Mouse (Mus musculus) embryonic facial prominence, embryonic 15.5 days (tissue): ENCODE results near the gene Slc1a3. TPM values are rescaled to one million over a fixed set of nuclear protein-coding genes. Genes with fewer than 3 reads are reported as not detected.

Experiments
- ATAC-seq: fragments of 200-750 bp; cut with Nextera tagmentation; 2 replicates; pipeline ENCODE4 v1.8.0; 2017; ENCODE audit warnings: low read depth, moderate TSS enrichment; ENCODE audit not compliant: insufficient number of reproducible peaks, low FRiP score, low TSS enrichment
- H3K27ac ChIP-seq: fragments of 300-500 bp; sonication (generic); replicated peaks from 2 replicates; pipeline ENCODE4 v1.5.1; 2015; ENCODE audit warnings: mild to moderate bottlenecking, inconsistent platforms
- H3K27me3 ChIP-seq: fragments of 300-500 bp; sonication (generic); 2 replicates; pipeline ENCODE4 v1.6.1; 2015; ENCODE audit warnings: inconsistent platforms
- H3K36me3 ChIP-seq: fragments of 300-500 bp; sonication (generic); 2 replicates; pipeline ENCODE4 v1.6.1; 2015; ENCODE audit warnings: mild to moderate bottlenecking, inconsistent platforms
- H3K4me1 ChIP-seq: fragments of 300-500 bp; sonication (generic); 2 replicates; pipeline ENCODE4 v1.6.1; 2015; ENCODE audit warnings: inconsistent platforms
- H3K4me2 ChIP-seq: fragments of 300-500 bp; sonication (generic); replicated peaks from 2 replicates; pipeline ENCODE4 v1.6.1; 2015; ENCODE audit warnings: mild to moderate bottlenecking, inconsistent platforms
- H3K4me3 ChIP-seq: fragments of 300-500 bp; sonication (generic); replicated peaks from 2 replicates; pipeline ENCODE4 v1.5.1; 2015; ENCODE audit warnings: mild to moderate bottlenecking, inconsistent platforms
- H3K9ac ChIP-seq: fragments of 300-500 bp; sonication (generic); 2 replicates; pipeline ENCODE4 v1.6.1; 2015; ENCODE audit warnings: inconsistent platforms
- H3K9me3 ChIP-seq: fragments of 300-500 bp; sonication (generic); replicated peaks from 2 replicates; pipeline ENCODE4 v1.6.1; 2016; ENCODE audit warnings: inconsistent platforms
- WGBS: fragments of 180-500 bp; shearing (Covaris S2); methylation state at CpG from one replicate; pipeline ENCODE4 v1.1.7; 2015; 5-methylcytosine and 5-hydroxymethylcytosine counted together
- polyA plus RNA-seq: library from polyadenylated mRNA; unstranded; fragments of >200 nt; fragmentation: Nextera tagmentation; extraction: Ambion mirVana; gene quantifications from 2 replicates; pipeline ENCODE4 v1.2.1, GENCODE M21; 2015

Gene Slc1a3
- polyA plus RNA-seq, result 34.9 and 38.7 TPM in 2 replicates

- WGBS, result under 1% methylated on average over 34 of the region's 34 CpGs
- ATAC-seq, result peak; percentile 81
- peaks cover 20% of the 10 kb centered on the region for H3K4me1 ChIP-seq
- peak within 1 kb of the TSS; percentile 64 for H3K4me3 ChIP-seq
- H3K27me3 ChIP-seq, result no peaks in the 10 kb centered on the region
- no peaks in the 10 kb centered on the region for H3K9me3 ChIP-seq
- no peaks in the 10 kb centered on the region for H3K36me3 ChIP-seq
- H3K4me2 ChIP-seq, result peak within 1 kb of the TSS; percentile 75
- H3K9ac ChIP-seq, result peak within 1 kb of the TSS; percentile 47
- peak within 1 kb of the TSS; percentile 83 for H3K27ac ChIP-seq
Measured at GRCm38 (mm10) chr15:8710146-8711006, at the start of gene Slc1a3. Slc1a3 (minus strand) TSS chr15:8710764.

GRCm38 (mm10) chr15:8759026-8759425 lies 48.5 kb upstream of the Slc1a3 start:
- 50% methylated on average over 3 of the region's 3 CpGs for WGBS
- no peak for ATAC-seq
- no peaks in the 10 kb centered on the region for H3K36me3 ChIP-seq
- no peak overlapping the region for H3K9ac ChIP-seq
- no peaks in the 10 kb centered on the region for H3K9me3 ChIP-seq
- no peak overlapping the region for H3K4me3 ChIP-seq
- H3K4me1 ChIP-seq, result no peaks in the 10 kb centered on the region
- H3K27me3 ChIP-seq, result no peaks in the 10 kb centered on the region
- no peak overlapping the region for H3K4me2 ChIP-seq
- no peak overlapping the region for H3K27ac ChIP-seq

- H3K4me3 ChIP-seq, result no peak overlapping the region
- H3K9me3 ChIP-seq, result no peaks in the 10 kb centered on the region
- WGBS, result 78% methylated on average over 6 of the region's 6 CpGs
- no peak overlapping the region for H3K4me2 ChIP-seq
- H3K27ac ChIP-seq, result no peak overlapping the region
- H3K9ac ChIP-seq, result no peak overlapping the region
- no peaks in the 10 kb centered on the region for H3K36me3 ChIP-seq
- H3K27me3 ChIP-seq, result no peaks in the 10 kb centered on the region
- no peak for ATAC-seq
- no peaks in the 10 kb centered on the region for H3K4me1 ChIP-seq
Measured at GRCm38 (mm10) chr15:8756441-8756840, 45.9 kb upstream of the Slc1a3 start.

DNA sequence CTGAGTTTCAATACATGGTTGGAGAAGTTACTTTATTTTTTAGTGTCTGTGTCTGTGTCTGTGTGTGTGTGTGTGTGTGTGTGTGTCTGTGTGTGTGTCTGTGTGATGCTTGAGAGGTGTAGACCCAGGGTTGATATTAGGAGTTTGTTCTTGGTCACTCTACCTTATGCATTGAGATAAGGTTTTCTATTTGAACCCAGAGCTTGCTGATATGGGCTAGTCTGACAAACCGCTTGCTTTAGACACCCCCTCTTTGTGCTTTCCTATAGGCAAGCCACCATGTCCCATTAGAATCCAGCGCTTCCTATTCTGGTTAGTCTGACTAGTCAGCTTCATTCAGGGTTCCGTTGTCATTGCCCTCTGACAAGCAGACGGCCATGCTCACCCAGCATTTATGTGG lies 39.2 kb upstream of the Slc1a3 start:
- no peaks in the 10 kb centered on the region for H3K4me1 ChIP-seq
- H3K27ac ChIP-seq, result no peak overlapping the region
- no peak overlapping the region for H3K4me2 ChIP-seq
- H3K9ac ChIP-seq, result no peak overlapping the region
- no peaks in the 10 kb centered on the region for H3K36me3 ChIP-seq
- H3K27me3 ChIP-seq, result no peaks in the 10 kb centered on the region
- H3K4me3 ChIP-seq, result no peak overlapping the region
- 90% methylated on average over 4 of the region's 4 CpGs for WGBS
- no peak for ATAC-seq
- H3K9me3 ChIP-seq, result no peaks in the 10 kb centered on the region

DNA sequence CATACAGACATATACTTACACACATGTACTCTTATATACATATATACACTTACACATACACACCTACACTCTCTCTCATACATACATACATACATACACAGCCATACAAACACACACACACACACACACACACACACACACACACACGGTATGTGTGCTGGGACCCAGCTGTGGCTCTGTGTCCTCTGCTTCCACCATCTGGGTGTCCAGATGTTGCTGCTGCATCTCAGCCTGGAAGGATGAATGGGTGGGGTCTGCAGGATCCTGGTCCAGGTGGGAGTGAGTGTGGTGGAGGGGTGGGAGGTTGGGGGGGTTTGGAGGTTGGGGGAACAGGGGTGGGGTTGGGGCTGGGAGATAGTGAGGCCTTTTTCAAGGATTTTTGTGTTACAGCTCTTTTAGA lies 38.2 kb upstream of the Slc1a3 start:
- 73% methylated on average over 1 of the region's 1 CpGs for WGBS
- H3K4me3 ChIP-seq, result no peak overlapping the region
- H3K4me2 ChIP-seq, result no peak overlapping the region
- no peak overlapping the region for H3K9ac ChIP-seq
- no peaks in the 10 kb centered on the region for H3K36me3 ChIP-seq
- H3K9me3 ChIP-seq, result no peaks in the 10 kb centered on the region
- H3K27me3 ChIP-seq, result no peaks in the 10 kb centered on the region
- no peaks in the 10 kb centered on the region for H3K4me1 ChIP-seq
- ATAC-seq, result no peak
- no peak overlapping the region for H3K27ac ChIP-seq

DNA sequence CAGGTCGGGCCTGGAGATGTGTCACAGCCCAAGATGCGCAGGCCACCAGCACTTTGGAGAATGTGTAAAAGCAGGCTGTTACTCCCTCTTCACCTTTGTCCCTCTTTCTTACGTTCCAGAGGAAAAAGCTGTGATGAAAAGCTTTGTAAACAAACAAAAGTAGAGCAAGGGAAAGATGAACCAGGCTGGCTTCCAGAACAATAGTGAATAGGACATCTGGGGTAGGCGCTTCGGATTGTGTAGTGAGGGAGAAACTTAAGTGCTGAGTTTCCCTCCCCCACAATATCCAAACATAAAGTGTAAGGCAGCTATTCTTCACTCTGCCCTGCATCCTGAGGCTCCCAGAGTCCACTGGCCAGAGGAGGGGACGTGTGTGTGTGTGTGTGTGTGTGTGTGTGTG lies 31.0 kb upstream of the Slc1a3 start:
- H3K9me3 ChIP-seq, result no peaks in the 10 kb centered on the region
- H3K9ac ChIP-seq, result no peak overlapping the region
- no peaks in the 10 kb centered on the region for H3K36me3 ChIP-seq
- H3K4me2 ChIP-seq, result no peak overlapping the region
- WGBS, result 53% methylated on average over 6 of the region's 6 CpGs
- no peak for ATAC-seq
- H3K27me3 ChIP-seq, result no peaks in the 10 kb centered on the region
- H3K4me3 ChIP-seq, result no peak overlapping the region
- no peaks in the 10 kb centered on the region for H3K4me1 ChIP-seq
- no peak overlapping the region for H3K27ac ChIP-seq

DNA sequence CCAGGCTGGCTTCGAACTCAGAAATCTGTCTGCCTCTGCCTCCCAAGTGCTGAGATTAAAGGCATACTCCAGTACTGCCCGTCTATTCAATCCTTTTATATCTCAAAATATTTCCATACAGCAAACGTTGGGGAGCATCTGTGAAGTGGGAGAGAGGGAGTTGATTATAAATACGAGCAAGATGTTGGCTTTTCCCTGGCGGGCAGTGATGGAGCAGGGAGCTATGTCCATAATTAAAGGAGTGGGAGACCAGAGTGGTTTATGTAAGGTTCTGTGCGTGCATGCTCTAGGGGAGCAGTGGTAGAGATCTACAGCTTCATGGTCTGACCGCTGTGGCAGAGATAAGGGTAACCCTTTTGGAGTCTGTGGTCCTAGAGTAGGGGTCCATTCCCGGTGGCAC lies 30.2 kb upstream of the Slc1a3 start:
- no peak overlapping the region for H3K4me3 ChIP-seq
- H3K27ac ChIP-seq, result no peak overlapping the region
- no peak for ATAC-seq
- H3K9ac ChIP-seq, result no peak overlapping the region
- no peaks in the 10 kb centered on the region for H3K27me3 ChIP-seq
- no peak overlapping the region for H3K4me2 ChIP-seq
- no peaks in the 10 kb centered on the region for H3K9me3 ChIP-seq
- H3K4me1 ChIP-seq, result no peaks in the 10 kb centered on the region
- H3K36me3 ChIP-seq, result no peaks in the 10 kb centered on the region
- WGBS, result 88% methylated on average over 8 of the region's 8 CpGs

DNA sequence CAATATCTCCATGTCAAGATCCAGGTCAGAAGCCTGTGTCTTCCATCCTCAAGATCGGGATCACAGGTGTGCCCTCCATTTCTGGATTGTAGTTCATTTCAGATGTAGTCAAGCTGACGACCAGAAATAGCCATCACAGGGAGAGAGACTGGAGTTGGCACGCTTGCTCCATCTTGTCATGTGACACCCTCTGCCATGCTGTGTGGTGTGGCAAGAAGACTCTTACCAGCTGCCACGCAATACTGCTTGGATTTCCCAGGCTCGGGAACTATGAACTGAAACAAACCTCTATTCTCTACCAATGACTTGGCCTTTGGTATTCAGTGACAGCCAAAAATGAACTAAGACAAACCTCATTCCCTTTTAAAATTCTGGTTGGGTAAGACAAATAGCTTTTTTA lies 27.6 kb upstream of the Slc1a3 start:
- Histone ChIP-seq H3K36me3 (no peaks in the 10 kb centered on the region), H3K9me3 (no peaks in the 10 kb centered on the region), H3K9ac (no peak overlapping the region), H3K4me3 (no peak overlapping the region), H3K4me1 (no peaks in the 10 kb centered on the region), H3K27ac (no peak overlapping the region), H3K4me2 (no peak overlapping the region), H3K27me3 (no peaks in the 10 kb centered on the region)
- 78% methylated on average over 5 of the region's 5 CpGs for whole genome bisulfite sequencing
- ATAC-seq, result no peak

DNA sequence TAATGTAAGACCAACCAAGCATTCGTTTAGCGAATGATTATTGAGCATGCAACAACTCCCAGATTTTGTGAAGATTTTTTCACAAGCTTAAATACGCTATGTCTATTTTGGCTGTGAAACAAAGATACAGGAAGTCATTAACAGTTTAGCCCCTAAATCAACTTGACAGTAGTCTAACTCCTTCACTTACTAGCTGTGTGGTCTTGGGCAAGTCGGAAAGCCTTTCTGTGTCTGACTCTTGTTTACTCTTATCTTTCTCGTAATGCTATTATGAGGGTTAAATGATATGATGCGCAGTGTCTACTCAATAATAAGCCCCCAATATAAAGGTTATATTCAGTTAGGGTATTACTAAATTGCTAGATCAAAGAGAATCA lies 23.8 kb upstream of the Slc1a3 start:
- Histone ChIP-seq H3K4me3 (no peak overlapping the region), H3K36me3 (no peaks in the 10 kb centered on the region), H3K9me3 (no peaks in the 10 kb centered on the region), H3K27me3 (no peaks in the 10 kb centered on the region), H3K9ac (no peak overlapping the region), H3K27ac (no peak overlapping the region), H3K4me2 (no peak overlapping the region), H3K4me1 (no peaks in the 10 kb centered on the region)
- ATAC-seq, result no peak
- WGBS, result 74% methylated on average over 6 of the region's 6 CpGs

- Histone ChIP-seq H3K4me2 (no peak overlapping the region), H3K27me3 (no peaks in the 10 kb centered on the region), H3K36me3 (no peaks in the 10 kb centered on the region), H3K27ac (no peak overlapping the region), H3K4me1 (no peaks in the 10 kb centered on the region), H3K4me3 (no peak overlapping the region), H3K9ac (no peak overlapping the region), H3K9me3 (no peaks in the 10 kb centered on the region)
- ATAC-seq, result no peak
- WGBS, result 25% methylated on average over 7 of the region's 7 CpGs
Measured at GRCm38 (mm10) chr15:8733669-8734362, 23.3 kb upstream of the Slc1a3 start.

GRCm38 (mm10) chr15:8728861-8729260 lies 18.3 kb upstream of the Slc1a3 start:
- Histone ChIP-seq H3K27ac (no peak overlapping the region), H3K36me3 (no peaks in the 10 kb centered on the region), H3K27me3 (no peaks in the 10 kb centered on the region), H3K4me3 (no peak overlapping the region), H3K9me3 (no peaks in the 10 kb centered on the region), H3K4me1 (no peaks in the 10 kb centered on the region), H3K4me2 (no peak overlapping the region), H3K9ac (no peak overlapping the region)
- no peak for ATAC-seq
- 87% methylated on average over 7 of the region's 7 CpGs for WGBS
